Comparison of ENCODE assay signal across 23 mouse cellular contexts in the genomic region with DNA sequence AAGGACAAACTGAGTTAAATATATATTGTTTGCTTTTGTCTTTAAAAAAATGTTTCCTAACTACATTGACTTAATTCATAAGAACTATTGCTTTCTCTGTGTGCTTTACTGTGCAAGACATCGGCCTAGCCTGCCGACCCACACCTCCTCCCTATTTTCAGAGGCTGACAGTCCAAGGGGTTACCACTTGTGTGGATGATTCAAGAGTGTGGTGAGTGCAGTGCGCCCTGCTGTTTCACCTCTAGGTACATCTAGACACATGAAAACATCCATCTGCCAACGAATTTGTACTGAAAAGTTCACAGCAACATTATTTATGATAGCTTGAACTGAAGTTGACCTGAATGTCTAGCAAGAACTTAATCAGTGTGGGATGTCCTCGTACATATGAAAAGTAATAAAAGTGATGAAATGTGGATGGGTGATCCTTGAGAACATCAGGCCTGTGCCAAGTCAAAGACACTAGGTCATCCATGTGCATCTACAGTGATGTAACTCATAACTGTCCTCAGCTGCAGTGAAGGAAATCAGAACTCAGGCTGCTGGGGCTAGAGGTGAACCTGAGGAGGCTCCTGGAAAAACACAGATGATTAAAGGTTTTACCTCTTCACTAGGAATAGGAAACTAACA.
DNase-seq lines count a peak whose midpoint lies in the region; ATAC-seq lines count a peak whose summit lies in the region.
"Had no signal": no experiment of that assay in that cellular context is flagged by ENCODE, and none has a peak within 500 bp of the region (broad histone marks: within the 10 kb centered on the region; RNA-seq: fewer than 3 reads in every experiment).

No protein-coding gene starts in this region.

- ATAC-seq in heart, embryonic 12.5 days (ENCODE audit: insufficient number of reproducible peaks, low FRiP score), result peak; percentile 42; the same call in 1 of the 2 replicates
- ATAC-seq in kidney, embryonic 16.5 days (ENCODE audit: low FRiP score, low TSS enrichment), result peak; percentile 90
- ATAC-seq: CD4-positive, CD25-positive, alpha-beta regulatory T cell, adult 4 months; forebrain, embryonic 13.5 days; forebrain, postnatal 0 days; hindbrain, embryonic 16.5 days; inflammation-experienced regulatory T-cells, adult 6 months had no signal

- DNase-seq in adrenal gland, adult 2 months, result peak; percentile 3
- DNase-seq in adrenal gland, postnatal 4 days (ENCODE audit: low spot score in 2 of 2), result no peak
- no peak for DNase-seq in heart, embryonic 10.5 days (ENCODE audit: low spot score)
- DNase-seq in kidney, adult 18-20 months, result no peak
- DNase-seq in mesoderm, embryonic 11.5 days (ENCODE audit: low read depth, low spot score), result peak; percentile 31
- DNase-seq: adrenal gland, postnatal 10 days; B cell, adult 2 months; cerebellum, adult 2 months; cerebellum, postnatal 10 days; forebrain, postnatal 0 days; gastrocnemius, adult 2 months; gastrocnemius, postnatal 25 days; heart, postnatal 4 days had no signal

- no peak overlapping the region for H3K4me2 ChIP-seq in heart, embryonic 12.5 days
- no peak overlapping the region for H3K4me2 ChIP-seq in kidney, embryonic 16.5 days (replicated peaks; ENCODE audit: low read depth, low read length)
- H3K4me2 ChIP-seq: forebrain, embryonic 13.5 days; heart, embryonic 13.5 days; hindbrain, embryonic 12.5 days had no signal

- H3K9ac ChIP-seq in heart, embryonic 12.5 days, result no peak overlapping the region
- no peak overlapping the region for H3K9ac ChIP-seq in kidney, embryonic 16.5 days (replicated peaks; ENCODE audit: low read length)
- H3K9ac ChIP-seq: forebrain, embryonic 13.5 days; forebrain, postnatal 0 days; heart, embryonic 13.5 days; hindbrain, embryonic 12.5 days had no signal

- H3K9me3 ChIP-seq in heart, embryonic 12.5 days (replicated peaks), result no peaks in the 10 kb centered on the region
- H3K9me3 ChIP-seq in heart, embryonic 10.5 days, result no peaks in the 10 kb centered on the region
- H3K9me3 ChIP-seq in kidney, embryonic 16.5 days (ENCODE audit: low read length), result peaks cover 4% of the 10 kb centered on the region; the same call in 1 of the 2 replicates
- H3K9me3 ChIP-seq: embryonic facial prominence, embryonic 10.5 days; forebrain, embryonic 13.5 days; G1E; heart, embryonic 13.5 days; hindbrain, embryonic 12.5 days had no signal

- peaks cover 19% of the 10 kb centered on the region for H3K4me1 ChIP-seq in heart, embryonic 12.5 days (replicated peaks)
- H3K4me1 ChIP-seq in heart, embryonic 10.5 days, result peaks cover 15% of the 10 kb centered on the region
- H3K4me1 ChIP-seq in kidney, embryonic 16.5 days (ENCODE audit: insufficient read depth, low read length), result peaks cover 9% of the 10 kb centered on the region

- no peaks in the 10 kb centered on the region for H3K27me3 ChIP-seq in heart, embryonic 12.5 days (replicated peaks)
- H3K27me3 ChIP-seq in heart, embryonic 10.5 days (ENCODE audit: insufficient read depth, poor library complexity, severe bottlenecking), result no peaks in the 10 kb centered on the region
- H3K27me3 ChIP-seq in kidney, embryonic 16.5 days (ENCODE audit: insufficient read depth, low read length), result no peaks in the 10 kb centered on the region
- H3K27me3 ChIP-seq: forebrain, embryonic 13.5 days; heart, embryonic 13.5 days; hindbrain, embryonic 12.5 days had no signal

- no peaks in the 10 kb centered on the region for H3K36me3 ChIP-seq in heart, embryonic 12.5 days
- no peaks in the 10 kb centered on the region for H3K36me3 ChIP-seq in heart, embryonic 10.5 days
- H3K36me3 ChIP-seq in kidney, embryonic 16.5 days (ENCODE audit: insufficient read depth, low read length), result no peaks in the 10 kb centered on the region
- H3K36me3 ChIP-seq: embryonic facial prominence, embryonic 10.5 days; G1E; heart, embryonic 13.5 days; hindbrain, embryonic 12.5 days had no signal

- no peak overlapping the region for H3K27ac ChIP-seq in heart, embryonic 12.5 days (ENCODE audit: poor library complexity, severe bottlenecking)
- no peak overlapping the region for H3K27ac ChIP-seq in heart, embryonic 10.5 days
- no peak overlapping the region for H3K27ac ChIP-seq in kidney, embryonic 16.5 days (ENCODE audit: low read length)
- H3K27ac ChIP-seq: embryonic facial prominence, embryonic 10.5 days; forebrain, embryonic 13.5 days; gastrocnemius, adult 2 months; heart, embryonic 13.5 days; hindbrain, embryonic 12.5 days had no signal

- WGBS in heart, embryonic 12.5 days, result 63% methylated on average over 5 of the region's 5 CpGs
- WGBS in heart, embryonic 10.5 days, result 71% methylated on average over 5 of the region's 5 CpGs
- WGBS in kidney, embryonic 16.5 days, result 15% methylated on average over 5 of the region's 5 CpGs

- no peak overlapping the region for H3K4me3 ChIP-seq in heart, embryonic 12.5 days
- no peak overlapping the region for H3K4me3 ChIP-seq in heart, embryonic 10.5 days
- no peak overlapping the region for H3K4me3 ChIP-seq in kidney, embryonic 16.5 days (ENCODE audit: low read length)
- H3K4me3 ChIP-seq: embryonic facial prominence, embryonic 10.5 days; forebrain, embryonic 13.5 days; gastrocnemius, adult 2 months; heart, embryonic 13.5 days; hindbrain, embryonic 12.5 days had no signal

Comparison
In these comparisons a context has a peak if more than half of its experiments do, and no peak if none do; other contexts are left out.
1. DNase-seq: peak in adrenal gland, adult 2 months (single experiment) and mesoderm, embryonic 11.5 days (single experiment); none in adrenal gland, postnatal 4 days (0 of 2), heart, embryonic 10.5 days (single experiment) and kidney, adult 18-20 months (single experiment).